Mouse (Mus musculus) urinary bladder, postnatal 10 days (tissue): ENCODE results near the gene Spred2.
"Not testable (repeated sequence)": the region's sequence is repeated elsewhere in the genome, so short reads cannot be mapped to it uniquely, and the experiment has no call there.

ENCODE experiments used
- DNase-seq: peaks from one replicate; pipeline ENCODE4 v3.0.0; 2022; ENCODE audit warnings: low spot score

Gene Spred2

GRCm38 (mm10) chr11:20020720-20021119, 96.5 kb downstream of the Spred2 start:
- no peak for DNase-seq

GRCm38 (mm10) chr11:20022462-20022861, 98.3 kb downstream of the Spred2 start:
- DNase-seq: no peak

GRCm38 (mm10) chr11:20022911-20023482, 98.8 kb downstream of the Spred2 start:
- DNase-seq: no peak

GRCm38 (mm10) chr11:20025899-20026298, 101.7 kb downstream of the Spred2 start:
- DNase-seq: no peak

- DNase-seq: no peak
Measured at GRCm38 (mm10) chr11:20027719-20028118, 103.5 kb downstream of the Spred2 start.

- no peak for DNase-seq
Measured at GRCm38 (mm10) chr11:20028396-20028795, 104.2 kb downstream of the Spred2 start.

- DNase-seq: no peak
Measured at GRCm38 (mm10) chr11:20029014-20029413, 104.8 kb downstream of the Spred2 start.

GRCm38 (mm10) chr11:20030973-20031372, 106.8 kb downstream of the Spred2 start:
- DNase-seq: not testable (repeated sequence)

GRCm38 (mm10) chr11:20031536-20031935, 107.4 kb downstream of the Spred2 start:
- no peak for DNase-seq

- DNase-seq: no peak
Measured at GRCm38 (mm10) chr11:20033541-20034160, 109.5 kb downstream of the Spred2 start.

GRCm38 (mm10) chr11:20034337-20034947, 110.3 kb downstream of the Spred2 start:
- DNase-seq: no peak

- no peak for DNase-seq
Measured at GRCm38 (mm10) chr11:20035343-20035928, 111.3 kb downstream of the Spred2 start.

GRCm38 (mm10) chr11:20035972-20036371, 111.8 kb downstream of the Spred2 start:
- DNase-seq: no peak

- no peak for DNase-seq
Measured at GRCm38 (mm10) chr11:20037739-20038138, 113.6 kb downstream of the Spred2 start.

- DNase-seq: no peak
Measured at GRCm38 (mm10) chr11:20038723-20039122, 114.5 kb downstream of the Spred2 start.

- no peak for DNase-seq
Measured at GRCm38 (mm10) chr11:20041164-20041920, 117.2 kb downstream of the Spred2 start.

GRCm38 (mm10) chr11:20042106-20042505, 117.9 kb downstream of the Spred2 start:
- no peak for DNase-seq

- DNase-seq: no peak
Measured at GRCm38 (mm10) chr11:20043256-20043655, 119.1 kb downstream of the Spred2 start.

- DNase-seq: no peak
Measured at GRCm38 (mm10) chr11:20045586-20045985, 121.4 kb downstream of the Spred2 start.

GRCm38 (mm10) chr11:20052814-20053536, 128.8 kb downstream of the Spred2 start:
- no peak for DNase-seq

- no peak for DNase-seq
Measured at GRCm38 (mm10) chr11:20053951-20054350, 129.8 kb downstream of the Spred2 start.

- no peak for DNase-seq
Measured at GRCm38 (mm10) chr11:20054617-20055016, 130.4 kb downstream of the Spred2 start.
